In the genomic region with DNA sequence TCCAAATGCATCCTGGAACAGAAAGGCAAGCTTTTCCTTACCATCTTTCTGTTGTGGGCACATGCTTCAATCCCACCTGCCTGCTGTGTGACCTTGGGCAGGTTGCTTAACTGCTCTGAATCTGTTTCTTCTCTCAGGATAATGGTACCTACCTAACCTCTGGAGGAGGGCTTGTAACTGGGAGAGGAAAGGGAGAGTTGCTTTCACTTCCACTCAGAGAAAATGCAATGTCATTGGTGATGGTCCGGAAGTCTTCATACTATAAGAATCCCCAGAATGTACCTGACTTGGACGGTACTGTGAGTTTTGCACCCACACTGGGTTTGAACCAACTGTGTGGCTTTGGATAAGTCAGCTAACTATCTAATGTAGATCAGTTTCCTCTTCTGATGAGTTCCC, we compare ENCODE assay signal across 17 mouse cellular contexts.
DNase-seq lines count a peak whose midpoint lies in the region; ATAC-seq and TF ChIP-seq lines count a peak whose summit lies in the region.
"Had no signal": no experiment of that assay in that cellular context is flagged by ENCODE, and none has a peak within 500 bp of the region (broad histone marks: within the 10 kb centered on the region; RNA-seq: fewer than 3 reads in every experiment).

No protein-coding gene starts in this region.

- WGBS in olfactory bulb, adult 2 months, result 91% methylated on average over 2 of the region's 2 CpGs
- WGBS in intestine, embryonic 15.5 days, result 94% methylated on average over 2 of the region's 2 CpGs
- WGBS in hindbrain, embryonic 14.5 days, result 95% methylated on average over 2 of the region's 2 CpGs

- H3K4me1 ChIP-seq in olfactory bulb, adult 2 months (ENCODE audit: control insufficient read depth, insufficient read depth, low read length), result peaks cover 23% of the 10 kb centered on the region
- H3K4me1 ChIP-seq in intestine, embryonic 15.5 days (replicated peaks), result no peaks in the 10 kb centered on the region
- peaks cover 6% of the 10 kb centered on the region for H3K4me1 ChIP-seq in hindbrain, embryonic 14.5 days (replicated peaks; ENCODE audit: control insufficient read depth, insufficient read depth, low read length)

- no peak overlapping the region for H3K9ac ChIP-seq in intestine, embryonic 15.5 days
- H3K9ac ChIP-seq in hindbrain, embryonic 14.5 days, result no peak overlapping the region

- no peaks in the 10 kb centered on the region for H3K9me3 ChIP-seq in intestine, embryonic 15.5 days
- H3K9me3 ChIP-seq in hindbrain, embryonic 14.5 days (ENCODE audit: control insufficient read depth, low read length), result no peaks in the 10 kb centered on the region
- H3K9me3 ChIP-seq: G1E had no signal

- H3K4me3 ChIP-seq in olfactory bulb, adult 2 months (ENCODE audit: insufficient read depth, low read depth, low read length), result no peak overlapping the region
- H3K4me3 ChIP-seq in intestine, embryonic 15.5 days (replicated peaks), result no peak overlapping the region
- H3K4me3 ChIP-seq in hindbrain, embryonic 14.5 days (replicated peaks; ENCODE audit: low read length), result no peak overlapping the region

- TF ChIP-seq POLR2A in olfactory bulb, adult 2 months (IDR thresholded peaks at IDR 0.05; ENCODE audit: insufficient read depth, low read depth, low read length), result no peak

- H3K4me2 ChIP-seq in intestine, embryonic 15.5 days (replicated peaks), result no peak overlapping the region
- no peak overlapping the region for H3K4me2 ChIP-seq in hindbrain, embryonic 14.5 days (replicated peaks)

- DNase-seq in induced T-regulatory cell, adult 2 months (ENCODE audit: low read depth), result peak; percentile 28
- DNase-seq in left cerebral cortex, postnatal 10 days (ENCODE audit: extremely low spot score in 1 of 2, low spot score in 2 of 2), result no peak
- no peak for DNase-seq in hindbrain, embryonic 14.5 days (ENCODE audit: low spot score)
- no peak for DNase-seq in kidney, adult 18-20 months
- DNase-seq: adrenal gland, adult 8-10 months; adrenal gland, postnatal 10 days; adrenal gland, postnatal 25 days; B cell, adult 2 months; cerebellum, adult 11 months; cerebellum, adult 11-12 months had no signal

- peak; percentile 63 for ATAC-seq in granulocyte monocyte progenitor cell, adult 5-6 weeks (replicated peaks; ENCODE audit: poor library complexity, severe bottlenecking)
- ATAC-seq in megakaryocyte, adult 5-6 weeks (ENCODE audit: poor library complexity, severe bottlenecking), result peak; percentile 68
- ATAC-seq in intestine, embryonic 15.5 days, result no peak
- ATAC-seq in hindbrain, embryonic 14.5 days (ENCODE audit: low FRiP score), result no peak
- ATAC-seq: Patski had no signal

- no peak for TF ChIP-seq CTCF in olfactory bulb, adult 2 months (IDR thresholded peaks at IDR 0.05; ENCODE audit: insufficient read depth, low read depth, low read length)

- no peaks in the 10 kb centered on the region; the same call in 1 of the 2 replicates for H3K27me3 ChIP-seq in intestine, embryonic 15.5 days (replicated peaks)
- no peaks in the 10 kb centered on the region for H3K27me3 ChIP-seq in hindbrain, embryonic 14.5 days (ENCODE audit: control insufficient read depth, insufficient read depth, low read length)
- H3K27me3 ChIP-seq: CH12.LX, Patski had no signal

- H3K27ac ChIP-seq in olfactory bulb, adult 2 months (ENCODE audit: insufficient read depth, low read depth, low read length), result peak overlapping the region; percentile 79
- H3K27ac ChIP-seq in intestine, embryonic 15.5 days, result no peak overlapping the region
- no peak overlapping the region for H3K27ac ChIP-seq in hindbrain, embryonic 14.5 days

- intact Hi-C loops in left cerebral cortex, postnatal 10 days (cut with DNase I), result no loop called here

- no peaks in the 10 kb centered on the region for H3K36me3 ChIP-seq in intestine, embryonic 15.5 days
- no peaks in the 10 kb centered on the region for H3K36me3 ChIP-seq in hindbrain, embryonic 14.5 days (replicated peaks; ENCODE audit: control insufficient read depth, insufficient read depth)
- H3K36me3 ChIP-seq: G1E had no signal

Comparison
In these comparisons a context has a peak if more than half of its experiments do, and no peak if none do; other contexts are left out.
1. ATAC-seq: peak in granulocyte monocyte progenitor cell, adult 5-6 weeks (single experiment) and megakaryocyte, adult 5-6 weeks (single experiment); none in intestine, embryonic 15.5 days (single experiment) and hindbrain, embryonic 14.5 days (single experiment).